Mouse (Mus musculus) spleen, postnatal 0 days (tissue): ENCODE measurements around the gene Lmbr1. TPM values are rescaled to one million over a fixed set of nuclear protein-coding genes. Genes with fewer than 3 reads are reported as not detected.

Experiments used
- polyA plus RNA-seq: library from polyadenylated mRNA; unstranded; fragments of >200 nt; fragmentation: Nextera tagmentation; extraction: Ambion mirVana; gene quantifications from 2 replicates; pipeline ENCODE4 v1.2.1, GENCODE M21; 2015

Lmbr1 gene
- 4.7 and 6.2 TPM in 2 replicates for polyA plus RNA-seq

DNA sequence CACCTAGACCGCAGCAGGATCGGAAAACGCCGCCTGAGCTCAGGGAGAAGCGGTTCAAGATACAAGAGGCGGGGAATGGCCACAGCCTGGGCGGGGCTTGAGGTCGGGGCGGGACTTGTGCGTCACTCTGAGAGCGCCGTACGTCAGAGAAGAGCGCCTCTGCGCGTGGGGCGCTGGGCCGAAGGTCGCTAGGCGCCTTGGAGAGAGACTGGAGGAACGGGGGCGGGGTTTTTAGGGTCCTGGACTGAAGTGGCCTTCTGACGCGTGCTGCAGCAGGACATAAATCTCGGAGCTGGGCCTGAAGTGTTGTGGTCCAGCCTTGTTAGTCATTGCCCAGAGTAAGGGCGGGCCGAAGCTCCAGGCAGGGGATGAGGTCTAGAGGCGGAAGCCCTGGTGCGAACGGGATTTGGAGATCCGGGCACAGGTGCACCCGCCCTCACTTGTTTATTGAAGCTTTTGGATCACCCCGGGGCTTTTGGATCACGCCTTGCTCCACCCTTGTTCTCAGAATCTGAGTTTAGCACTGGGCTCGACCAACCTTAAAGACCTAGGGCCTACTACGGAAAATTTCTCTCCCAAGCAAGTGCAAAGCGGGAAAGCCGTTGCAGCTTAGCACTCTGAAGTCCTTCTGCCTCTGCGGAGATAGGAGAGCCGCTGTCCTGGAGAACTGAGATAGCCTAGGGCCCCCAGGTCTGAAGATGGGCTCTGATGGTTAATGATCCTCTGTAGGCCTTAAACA, at the start of gene Lmbr1:
TSS of gene Lmbr1 (minus strand) at position 93 of the 739 bp plus-strand sequence.

DNA sequence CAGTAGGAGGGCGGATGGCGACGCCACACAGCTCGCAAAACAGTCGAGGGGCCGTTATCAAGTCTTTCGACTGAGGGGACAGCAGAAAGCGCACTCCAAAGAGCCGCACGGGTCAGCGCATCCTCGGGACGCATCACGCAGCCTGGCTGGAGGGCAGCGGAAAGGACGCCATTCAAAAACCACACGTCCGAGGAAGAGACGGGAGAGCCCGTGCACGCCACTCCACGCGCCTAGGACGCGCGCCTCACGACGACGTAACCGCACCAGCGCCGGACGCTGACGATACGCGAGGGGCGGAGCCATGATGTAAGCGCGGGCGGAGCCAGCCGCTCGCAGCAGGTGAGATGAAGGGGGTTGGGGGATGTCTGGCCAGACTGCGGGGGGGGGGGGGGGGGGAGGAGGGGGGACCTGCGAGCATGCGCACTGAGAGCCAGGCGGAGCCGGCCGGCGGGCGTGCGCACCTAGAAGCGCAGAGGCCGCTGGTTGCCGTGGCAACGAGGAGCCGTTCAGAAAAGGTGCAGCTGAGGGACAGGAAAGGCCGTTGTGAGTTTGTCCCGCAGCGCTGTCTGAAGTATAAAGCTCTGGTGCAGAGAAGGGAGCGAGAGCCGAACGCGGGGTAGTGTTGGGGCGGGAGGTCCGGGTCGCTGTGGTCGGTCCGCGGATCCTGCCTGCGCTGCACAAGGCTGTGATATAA, 182.5 kb downstream of the Lmbr1 start, which contains the start of gene Rnf32:
TSS of gene Rnf32 (plus strand) at position 423 of the 694 bp plus-strand sequence.

Other genes starting within 250 kb of the Lmbr1 start
- 0.30 and 0.41 TPM in 2 replicates for gene Rnf32, start 182.4 kb downstream of the Lmbr1 start, polyA plus RNA-seq
- 20.5 and 21.7 TPM in 2 replicates for gene Nom1, start 56.3 kb upstream of the Lmbr1 start, polyA plus RNA-seq
- not detected in 2 replicates for gene Mnx1, start 100.1 kb upstream of the Lmbr1 start, polyA plus RNA-seq
- 13.0 and 13.4 TPM in 2 replicates for gene Ube3c, start 190.9 kb upstream of the Lmbr1 start, polyA plus RNA-seq